Mouse (Mus musculus) CH12.LX (cell line): ENCODE results near the gene Mrrf. TPM values are rescaled to one million over a fixed set of nuclear protein-coding genes. Genes with fewer than 3 reads are reported as not detected.
"Not testable (repeated sequence)": the region's sequence is repeated elsewhere in the genome, so short reads cannot be mapped to it uniquely, and the experiment has no call there.

Experiments used
- DNase-seq: peaks from one replicate; pipeline ENCODE4 v3.0.0-alpha.2; 2013; ENCODE audit errors: extremely low read depth
- H3K27ac ChIP-seq: 2 replicates; pipeline ENCODE4 v1.5.1; 2012; ENCODE audit warnings: low read depth, mild to moderate bottlenecking, control low read depth, moderate library complexity; ENCODE audit not compliant: insufficient read depth
- H3K27me3 ChIP-seq: replicated peaks from 2 replicates; pipeline ENCODE3; 2012; ENCODE audit warnings: inconsistent platforms
- H3K36me3 ChIP-seq, 2 experiments: replicated peaks in 1 of 2; 2 replicates each; pipeline versions ENCODE3 to v1.6.1; 2012; ENCODE audit warnings: inconsistent platforms in 1 of 2, low read length in 1 of 2, mild to moderate bottlenecking in 1 of 2, mixed read lengths in 1 of 2, moderate library complexity in 1 of 2; ENCODE audit not compliant: control insufficient read depth in 1 of 2, insufficient read depth in 1 of 2
- H3K4me1 ChIP-seq, 2 experiments: 2 replicates each; pipeline ENCODE4 v1.6.1; 2012; ENCODE audit warnings: inconsistent platforms in 1 of 2, moderate library complexity in 1 of 2; ENCODE audit not compliant: insufficient read depth in 2 of 2, control insufficient read depth in 1 of 2
- H3K4me2 ChIP-seq: 2 replicates; pipeline ENCODE4 v1.6.1; 2012; ENCODE audit warnings: low read depth, mild to moderate bottlenecking, control low read depth; ENCODE audit not compliant: poor library complexity, insufficient read depth, severe bottlenecking
- H3K4me3 ChIP-seq, 3 experiments: fragments of 150-350 bp in 1 of 3; sonication (generic) in 1 of 3; replicated peaks in 1 of 3; 2 replicates each; pipeline versions ENCODE3 to v1.5.1; 2011 to 2012; ENCODE audit warnings: low read depth in 2 of 3, low read length in 2 of 3, mild to moderate bottlenecking in 2 of 3, moderate library complexity in 2 of 3, control low read depth in 1 of 3, improper control_type of control experiment in 1 of 3, inconsistent platforms in 1 of 3, mixed read lengths in 1 of 3; ENCODE audit not compliant: poor library complexity in 1 of 3
- H3K79me2 ChIP-seq: replicated peaks from 2 replicates; pipeline ENCODE4 v1.6.1; 2012; ENCODE audit warnings: mild to moderate bottlenecking, moderate library complexity; ENCODE audit not compliant: control insufficient read depth, poor library complexity, insufficient read depth, severe bottlenecking; ENCODE audit errors: extremely low read depth
- H3K9ac ChIP-seq: 2 replicates; pipeline ENCODE4 v1.6.1; 2012; ENCODE audit warnings: low read depth, mild to moderate bottlenecking, control low read depth, moderate library complexity; ENCODE audit not compliant: insufficient read depth
- H3K9me3 ChIP-seq: replicated peaks from 2 replicates; pipeline ENCODE3; 2012; ENCODE audit warnings: low read length, inconsistent platforms, mixed read lengths
- E2F4 ChIP-seq: IDR thresholded peaks from 2 replicates; pipeline ENCODE4 v1.6.1; 2011; ENCODE audit warnings: low read depth, low read length, improper control_type of control experiment; ENCODE audit not compliant: insufficient replicate concordance
- ELF1 ChIP-seq: IDR thresholded peaks from 2 replicates; pipeline ENCODE4 v1.6.1; 2014; ENCODE audit warnings: low read depth, mild to moderate bottlenecking, inconsistent platforms, low read length, improper control_type of control experiment
- ETS1 ChIP-seq: conservative IDR thresholded peaks from 2 replicates; pipeline ENCODE4 v1.6.1; 2012; ENCODE audit warnings: low read depth, mild to moderate bottlenecking, inconsistent platforms, low read length, improper control_type of control experiment, moderate library complexity
- GABPA ChIP-seq: IDR thresholded peaks from 2 replicates; pipeline ENCODE4 v1.6.1; 2012; ENCODE audit warnings: low read depth, low read length, improper control_type of control experiment, inconsistent platforms; ENCODE audit not compliant: insufficient replicate concordance
- IRF4 ChIP-seq: IDR thresholded peaks from 2 replicates; pipeline ENCODE4 v1.6.1; 2014; ENCODE audit warnings: low read depth, mild to moderate bottlenecking, inconsistent platforms, low read length, improper control_type of control experiment
- KAT2A ChIP-seq: IDR thresholded peaks from 2 replicates; pipeline ENCODE4 v1.6.1; 2012; ENCODE audit warnings: low read length, improper control_type of control experiment, inconsistent platforms; ENCODE audit not compliant: insufficient replicate concordance
- MAX ChIP-seq: IDR thresholded peaks from 2 replicates; pipeline ENCODE4 v1.6.1; 2011; ENCODE audit warnings: low read length, improper control_type of control experiment
- MEF2A ChIP-seq: IDR thresholded peaks from 2 replicates; pipeline ENCODE4 v1.6.1; 2014; ENCODE audit warnings: low read depth, mild to moderate bottlenecking, inconsistent platforms, low read length, improper control_type of control experiment, borderline replicate concordance
- NELFE ChIP-seq: IDR thresholded peaks from 2 replicates; pipeline ENCODE4 v1.6.1; 2011; ENCODE audit warnings: low read depth, low read length, improper control_type of control experiment
- UBTF ChIP-seq: IDR thresholded peaks from 2 replicates; pipeline ENCODE4 v1.6.1; 2012; ENCODE audit warnings: low read depth, mild to moderate bottlenecking, inconsistent platforms, low read length, improper control_type of control experiment, moderate library complexity
- USF2 ChIP-seq: conservative IDR thresholded peaks from 2 replicates; pipeline ENCODE4 v1.6.1; 2011; ENCODE audit warnings: low read depth, low read length, improper control_type of control experiment
- ZC3H11A ChIP-seq: IDR thresholded peaks from 2 replicates; pipeline ENCODE4 v1.6.1; 2012; ENCODE audit warnings: low read depth, mild to moderate bottlenecking, inconsistent platforms, low read length, improper control_type of control experiment
- dilution Hi-C: fragments of 300-500 bp; cut with MboI; formaldehyde crosslinking; loops from 2 replicates; pipeline ENCODE4 v1.14.3; 2020; ENCODE audit warnings: low sequenced_read_pairs; ENCODE audit not compliant: extremely low pct_unique_long_range_greater_than_20kb, extremely low pct_ligation_motif_present
- in situ Hi-C: fragments of 300-500 bp; cut with MboI; formaldehyde crosslinking; loops from 3 replicates; pipeline ENCODE4 v1.14.3; 2019; ENCODE audit warnings: low sequenced_read_pairs, low pct_ligation_motif_present, low pct_unique_long_range_greater_than_20kb, mixed read lengths
- polyA plus RNA-seq: library from polyadenylated mRNA; unstranded; fragments of >175 nt; gene quantifications from 2 replicates; pipeline ENCODE4 v1.2.1, GENCODE M21; 2012; ENCODE audit warnings: low read depth; ENCODE audit not compliant: insufficient read length
- total RNA-seq, 2 experiments: library from RNA; depleted of rRNA; stranded (reverse); fragments of 300-350 nt in 1 of 2; fragments of >200 nt in 1 of 2; gene quantifications; 2 replicates each; pipeline ENCODE4 v1.2.3; 2012 to 2014

Gene Mrrf
- total and polyA plus RNA-seq, 3 experiments: 17.2 to 22.2 (median 20.9) TPM

DNA sequence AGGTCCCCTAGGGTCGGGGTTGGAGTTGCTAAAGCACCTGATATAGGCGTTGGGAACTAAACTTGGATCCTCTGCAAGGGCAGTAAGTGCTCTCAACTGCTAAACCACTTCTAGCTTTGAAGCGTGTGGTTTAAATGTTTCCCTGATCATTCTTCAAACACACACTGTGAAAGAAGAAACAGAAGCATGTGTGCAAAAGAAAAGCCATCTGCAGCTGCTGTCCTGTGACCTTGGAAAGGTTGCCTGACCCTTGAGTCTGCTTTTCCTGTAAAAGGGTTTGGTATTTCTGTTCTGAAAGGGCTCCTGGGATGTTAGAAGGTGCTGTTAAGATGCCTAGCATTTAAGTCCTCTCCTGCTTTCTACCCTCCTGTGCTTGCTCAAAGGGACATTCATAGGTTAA, 43.3 kb downstream of the Mrrf start:
- H3K27me3 ChIP-seq: no peaks in the 10 kb centered on the region
- H3K9me3 ChIP-seq: no peaks in the 10 kb centered on the region
- no peaks in the 10 kb centered on the region for H3K79me2 ChIP-seq
- no peak overlapping the region for H3K27ac ChIP-seq
- H3K4me1 ChIP-seq: no peaks in the 10 kb centered on the region; a peak in 1 of 4 replicates
- no peak for TF ChIP-seq E2F4
- TF ChIP-seq ETS1: no peak
- no peak for TF ChIP-seq UBTF
- TF ChIP-seq GABPA: no peak
- no peak for TF ChIP-seq ELF1
- no peak for TF ChIP-seq USF2
- no peak for TF ChIP-seq MEF2A
- TF ChIP-seq ZC3H11A: no peak
- no peak for TF ChIP-seq NELFE
- TF ChIP-seq KAT2A: no peak
- no peak for TF ChIP-seq IRF4
- H3K4me3 ChIP-seq: no peak overlapping the region
- DNase-seq: no peak
- H3K9ac ChIP-seq: no peak overlapping the region
- in situ Hi-C loops (no loop called here), dilution Hi-C loops (no loop called here)
- H3K4me2 ChIP-seq: no peak overlapping the region
- H3K36me3 ChIP-seq: peaks cover 32 to 69% of the 10 kb centered on the region in 2 experiments

DNA sequence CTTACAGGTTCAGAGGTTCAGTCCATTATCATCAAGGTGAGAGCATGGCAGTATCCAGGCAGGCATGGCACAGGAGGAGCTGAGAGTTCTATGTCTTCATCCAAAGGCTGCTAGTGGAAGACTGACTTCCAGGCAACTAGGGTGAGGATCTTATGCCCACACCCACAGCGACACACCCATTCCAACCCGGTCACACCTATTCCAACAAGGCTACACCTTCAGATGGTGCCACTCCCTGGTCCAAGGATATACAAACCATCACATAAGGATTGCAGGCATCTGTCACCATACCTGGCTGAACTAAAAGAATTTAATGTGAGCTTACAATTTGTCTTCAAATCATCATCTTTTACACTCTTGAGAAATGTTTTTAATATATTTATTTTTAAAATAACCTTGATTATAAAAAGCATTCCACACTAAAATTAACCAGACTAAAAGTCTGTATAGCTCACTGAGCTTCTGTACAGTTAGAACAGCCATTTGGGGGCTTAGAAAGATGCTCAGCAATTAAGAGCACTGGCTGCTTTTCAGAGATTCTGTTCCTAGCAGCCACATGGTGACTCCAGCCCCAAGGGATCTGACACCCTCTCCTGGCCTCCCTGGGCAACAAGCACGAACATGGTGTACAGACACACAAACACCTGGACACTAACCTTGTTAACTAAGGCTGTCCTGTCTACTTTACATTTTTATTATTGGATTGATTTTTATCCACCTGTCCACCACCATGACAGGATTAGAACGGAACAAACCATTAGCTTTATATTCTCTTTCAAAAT, 45.6 kb downstream of the Mrrf start:
- H3K27me3 ChIP-seq, H3K9ac ChIP-seq, H3K27ac ChIP-seq, H3K4me1 ChIP-seq, H3K4me2 ChIP-seq, H3K79me2 ChIP-seq, H3K4me3 ChIP-seq, dilution Hi-C loops, H3K9me3 ChIP-seq, DNase-seq, in situ Hi-C loops: not testable (repeated sequence)
- H3K36me3 ChIP-seq: peaks cover 32 to 62% of the 10 kb centered on the region in 2 experiments

DNA sequence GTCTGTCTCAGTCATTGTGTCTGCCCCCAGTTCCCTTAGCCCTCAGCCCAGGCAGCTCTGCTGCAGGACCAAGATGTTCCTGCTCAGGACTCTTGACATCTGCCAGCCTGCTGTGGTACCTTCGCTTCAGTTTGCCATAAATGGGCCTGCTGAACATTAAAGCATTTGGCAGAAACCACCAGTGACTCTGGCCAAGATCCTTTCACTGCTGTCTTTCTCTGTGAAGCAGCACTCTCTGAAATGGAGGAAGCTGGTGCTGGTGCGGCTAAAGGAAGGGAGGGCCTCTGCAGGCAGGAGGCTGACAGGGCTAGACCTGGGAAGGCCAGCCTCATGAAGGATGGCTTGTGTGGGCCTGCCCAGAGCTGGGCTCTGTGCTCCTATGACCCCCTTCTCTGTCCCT, 47.1 kb downstream of the Mrrf start:
- Histone ChIP-seq H3K79me2 (no peaks in the 10 kb centered on the region), H3K27ac (no peak overlapping the region), H3K4me2 (no peak overlapping the region), H3K9ac (no peak overlapping the region), H3K27me3 (no peaks in the 10 kb centered on the region), H3K36me3 (peaks cover 22 to 50% of the 10 kb centered on the region in 2 experiments), H3K4me3 (no peak overlapping the region), H3K4me1 (no peaks in the 10 kb centered on the region; a peak in 1 of 4 replicates), H3K9me3 (no peaks in the 10 kb centered on the region)
- DNase-seq: no peak
- dilution Hi-C loops (no loop called here), in situ Hi-C loops (no loop called here)
- no peak for TF ChIP-seq NELFE
- TF ChIP-seq ZC3H11A: no peak
- no peak for TF ChIP-seq MAX
- no peak for TF ChIP-seq USF2
